In the genomic region with DNA sequence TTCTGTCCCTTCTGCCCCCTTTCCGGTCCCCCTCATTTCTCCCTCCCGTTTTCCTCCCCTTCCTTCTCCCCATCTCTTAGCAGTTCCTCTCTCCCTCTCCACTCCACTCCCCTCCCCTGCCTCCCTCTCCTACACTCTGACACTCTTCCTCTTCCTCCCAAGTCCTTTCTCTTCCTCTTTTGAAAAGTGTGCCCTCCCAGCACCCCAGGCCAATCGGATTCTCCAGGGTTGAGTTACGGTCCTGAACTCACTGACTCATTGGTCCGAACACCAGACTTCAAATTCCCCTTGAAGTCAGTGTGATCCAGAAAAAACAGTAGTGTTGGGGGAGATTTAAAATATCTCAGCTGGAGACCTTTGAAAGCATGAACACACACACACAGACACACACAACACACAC, we compare ENCODE assay signal across 12 mouse cellular contexts.
DNase-seq lines count a peak whose midpoint lies in the region; ATAC-seq and TF ChIP-seq lines count a peak whose summit lies in the region.
"Had no signal": no experiment of that assay in that cellular context is flagged by ENCODE, and none has a peak within 500 bp of the region (broad histone marks: within the 10 kb centered on the region; RNA-seq: fewer than 3 reads in every experiment).

No protein-coding gene starts in this region.

- H3K27me3 ChIP-seq in heart, embryonic 13.5 days (replicated peaks) = 0 out of 2 replicates have a peak, but pooled peaks cover 2% of the 10 kb centered on the region
- H3K27me3 ChIP-seq in heart, adult 2 months (ENCODE audit: control insufficient read depth, insufficient read depth, low read length) = no peaks in the 10 kb centered on the region
- H3K27me3 ChIP-seq in MEL (ENCODE audit: control insufficient read depth in 1 of 2, insufficient read depth in 2 of 2, low read length in 2 of 2) = no peaks in the 10 kb centered on the region
- no peaks in the 10 kb centered on the region for H3K27me3 ChIP-seq in limb, embryonic 15.5 days
- H3K27me3 ChIP-seq in midbrain, embryonic 13.5 days = no peaks in the 10 kb centered on the region
- no peaks in the 10 kb centered on the region for H3K27me3 ChIP-seq in forebrain, postnatal 0 days (ENCODE audit: insufficient read depth, low read length)
- H3K27me3 ChIP-seq: forebrain, embryonic 15.5 days had no signal

- peaks cover 29% of the 10 kb centered on the region for H3K4me1 ChIP-seq in heart, embryonic 13.5 days
- no peaks in the 10 kb centered on the region; the same call in 1 of the 2 replicates for H3K4me1 ChIP-seq in heart, adult 2 months (ENCODE audit: control insufficient read depth, insufficient read depth, low read length)
- 0 out of 4 replicates have a peak, but pooled peaks cover 0 to 5% of the 10 kb centered on the region in 2 experiments for H3K4me1 ChIP-seq in MEL (ENCODE audit: control insufficient read depth in 1 of 2, insufficient read depth in 2 of 2, low read length in 2 of 2)
- peaks cover 39% of the 10 kb centered on the region for H3K4me1 ChIP-seq in limb, embryonic 15.5 days
- H3K4me1 ChIP-seq in midbrain, embryonic 13.5 days (replicated peaks) = peaks cover 24% of the 10 kb centered on the region
- no peaks in the 10 kb centered on the region for H3K4me1 ChIP-seq in forebrain, postnatal 0 days (ENCODE audit: insufficient read depth)

- H3K79me2 ChIP-seq in heart, adult 2 months (replicated peaks; ENCODE audit: control insufficient read depth, insufficient read depth, low read length) = no peaks in the 10 kb centered on the region
- H3K79me2 ChIP-seq in MEL (ENCODE audit: control insufficient read depth, insufficient read depth, low read length, poor library complexity) = no peaks in the 10 kb centered on the region

- H3K36me3 ChIP-seq in heart, embryonic 13.5 days = no peaks in the 10 kb centered on the region
- H3K36me3 ChIP-seq in heart, adult 2 months (ENCODE audit: control insufficient read depth, insufficient read depth, low read length) = no peaks in the 10 kb centered on the region
- H3K36me3 ChIP-seq in MEL (ENCODE audit: control insufficient read depth in 1 of 2, insufficient read depth in 2 of 2, low read length in 2 of 2) = no peaks in the 10 kb centered on the region
- H3K36me3 ChIP-seq in limb, embryonic 15.5 days = no peaks in the 10 kb centered on the region
- no peaks in the 10 kb centered on the region for H3K36me3 ChIP-seq in midbrain, embryonic 13.5 days
- H3K36me3 ChIP-seq in forebrain, postnatal 0 days (ENCODE audit: insufficient read depth) = no peaks in the 10 kb centered on the region
- H3K36me3 ChIP-seq: forebrain, embryonic 15.5 days had no signal

- H3K4me2 ChIP-seq in heart, embryonic 13.5 days = peak overlapping the region; percentile 25; the same call in 1 of the 2 replicates
- H3K4me2 ChIP-seq in limb, embryonic 15.5 days = 0 out of 2 replicates have a peak overlapping the region, but pooled peaks have one; percentile 17
- no peak overlapping the region for H3K4me2 ChIP-seq in midbrain, embryonic 13.5 days (replicated peaks)
- no peak overlapping the region for H3K4me2 ChIP-seq in forebrain, postnatal 0 days (ENCODE audit: low read depth)
- H3K4me2 ChIP-seq: forebrain, embryonic 15.5 days had no signal

- TF ChIP-seq EP300 in heart, adult 2 months (IDR thresholded peaks at IDR 0.05; ENCODE audit: insufficient read depth, low read depth, low read length) = no peak
- no peak for TF ChIP-seq EP300 in MEL (IDR thresholded peaks at IDR 0.05; ENCODE audit: low read depth in 1 of 2, low read length in 2 of 2)

- TF ChIP-seq CTCF in heart, adult 2 months (IDR thresholded peaks at IDR 0.05) = no peak
- no peak for TF ChIP-seq CTCF in MEL (IDR thresholded peaks at IDR 0.05 in 2 of 3, conservative IDR thresholded peaks at IDR 0.05 in 1 of 3; ENCODE audit: control insufficient read depth in 1 of 3, insufficient read depth in 1 of 3, low read depth in 2 of 3, low read length in 3 of 3, poor library complexity in 1 of 3, severe bottlenecking in 1 of 3)
- no peak for TF ChIP-seq CTCF in forebrain, postnatal 0 days (IDR thresholded peaks at IDR 0.05; ENCODE audit: low read depth)

- intact Hi-C loops in heart, adult 2 months (cut with DNase I) = no loop called here

- no peak for TF ChIP-seq RAD21 in MEL (IDR thresholded peaks at IDR 0.05; ENCODE audit: low read depth, low read length)

- no peak overlapping the region for H3K4me3 ChIP-seq in heart, embryonic 13.5 days
- H3K4me3 ChIP-seq in heart, adult 2 months = no peak overlapping the region
- H3K4me3 ChIP-seq in MEL (ENCODE audit: control insufficient read depth in 1 of 2, insufficient read depth in 1 of 2, low read depth in 2 of 2, low read length in 2 of 2) = peak overlapping the region; percentile 36 to 39
- no peak overlapping the region for H3K4me3 ChIP-seq in limb, embryonic 15.5 days
- H3K4me3 ChIP-seq in midbrain, embryonic 13.5 days (replicated peaks) = no peak overlapping the region
- no peak overlapping the region for H3K4me3 ChIP-seq in forebrain, postnatal 0 days (ENCODE audit: low read depth, low read length)
- H3K4me3 ChIP-seq: forebrain, embryonic 15.5 days had no signal

- no peak for DNase-seq in heart, adult 2 months
- DNase-seq in 3134 (ENCODE audit: extremely low read depth, insufficient read length, low spot score) = peak; percentile 66
- peak; percentile 79 for DNase-seq in MEL (ENCODE audit: low read depth, low spot score)
- no peak for DNase-seq in layer of hippocampus, adult 9-11 months
- DNase-seq in forebrain, postnatal 0 days = no peak
- DNase-seq: layer of hippocampus, postnatal 36 days; thymus, adult 18-20 months had no signal

- 0 out of 2 replicates have a peak overlapping the region, but pooled peaks have one; percentile 24 for H3K27ac ChIP-seq in heart, embryonic 13.5 days (replicated peaks)
- H3K27ac ChIP-seq in heart, adult 2 months = no peak overlapping the region
- H3K27ac ChIP-seq in MEL (ENCODE audit: control insufficient read depth, low read depth, low read length) = no peak overlapping the region
- peak overlapping the region; percentile 84 for H3K27ac ChIP-seq in limb, embryonic 15.5 days
- H3K27ac ChIP-seq in midbrain, embryonic 13.5 days = no peak overlapping the region
- no peak overlapping the region for H3K27ac ChIP-seq in forebrain, postnatal 0 days (ENCODE audit: low read depth, low read length)
- H3K27ac ChIP-seq: forebrain, embryonic 15.5 days had no signal

- ATAC-seq in heart, embryonic 13.5 days (ENCODE audit: extremely low read depth, insufficient number of reproducible peaks, low FRiP score, low TSS enrichment) = no peak
- ATAC-seq in limb, embryonic 15.5 days (ENCODE audit: insufficient number of reproducible peaks, low FRiP score, low TSS enrichment, low read depth) = no peak
- ATAC-seq in midbrain, embryonic 13.5 days = no peak
- no peak for ATAC-seq in forebrain, postnatal 0 days
- ATAC-seq: forebrain, embryonic 15.5 days; hindbrain, embryonic 16.5 days had no signal

- WGBS in heart, embryonic 13.5 days = 34% methylated on average over 5 of the region's 5 CpGs
- WGBS in heart, adult 2 months = 44% methylated on average over 5 of the region's 5 CpGs
- 25% methylated on average over 5 of the region's 5 CpGs for WGBS in limb, embryonic 15.5 days
- WGBS in midbrain, embryonic 13.5 days = 26% methylated on average over 5 of the region's 5 CpGs
- WGBS in forebrain, postnatal 0 days = 27% methylated on average over 5 of the region's 5 CpGs

- H3K9ac ChIP-seq in heart, embryonic 13.5 days = 0 out of 2 replicates have a peak overlapping the region, but pooled peaks have one; percentile 14
- no peak overlapping the region for H3K9ac ChIP-seq in heart, adult 2 months (ENCODE audit: low read depth, low read length)
- peak overlapping the region; percentile 33; the same call in 1 of the 2 replicates for H3K9ac ChIP-seq in MEL (ENCODE audit: control insufficient read depth, low read depth, low read length, poor library complexity, severe bottlenecking)
- no peak overlapping the region for H3K9ac ChIP-seq in limb, embryonic 15.5 days
- no peak overlapping the region for H3K9ac ChIP-seq in midbrain, embryonic 13.5 days (replicated peaks)
- no peak overlapping the region for H3K9ac ChIP-seq in forebrain, postnatal 0 days
- H3K9ac ChIP-seq: forebrain, embryonic 15.5 days had no signal

- no peaks in the 10 kb centered on the region; the same call in 1 of the 2 replicates for H3K9me3 ChIP-seq in heart, embryonic 13.5 days
- H3K9me3 ChIP-seq in MEL (replicated peaks; ENCODE audit: insufficient read depth, low read length) = no peaks in the 10 kb centered on the region
- H3K9me3 ChIP-seq in limb, embryonic 15.5 days = no peaks in the 10 kb centered on the region
- peaks cover 5% of the 10 kb centered on the region; the same call in 1 of the 2 replicates for H3K9me3 ChIP-seq in midbrain, embryonic 13.5 days
- no peaks in the 10 kb centered on the region for H3K9me3 ChIP-seq in forebrain, postnatal 0 days (ENCODE audit: low read length)
- H3K9me3 ChIP-seq: forebrain, embryonic 15.5 days had no signal

- TF ChIP-seq POLR2A in heart, adult 2 months (IDR thresholded peaks at IDR 0.05; ENCODE audit: insufficient read depth, low read depth, low read length) = no peak
- TF ChIP-seq POLR2A in MEL (IDR thresholded peaks at IDR 0.05; ENCODE audit: control insufficient read depth in 1 of 2, insufficient read depth in 1 of 2, low read depth in 1 of 2, low read length in 2 of 2, poor library complexity in 1 of 2) = peak in 1 of 2 experiments; percentile 43; a peak in 1 of 4 replicates

TF ChIP-seq in MEL, 35 proteins besides CTCF, POLR2A, EP300 and RAD21:
- TF ChIP-seq HCFC1 (IDR thresholded peaks at IDR 0.05; ENCODE audit: low read depth, low read length) = 0 out of 2 replicates have a peak, but pooled peaks have one; percentile 22
- no peak for TF ChIP-seq TAL1 (IDR thresholded peaks at IDR 0.05; ENCODE audit: low read length)
- TF ChIP-seq SIN3A (IDR thresholded peaks at IDR 0.05; ENCODE audit: low read length) = no peak; the same call in 1 of the 2 replicates

Comparison
In these comparisons a context has a peak if more than half of its experiments do, and no peak if none do; other contexts are left out.
1. H3K27ac ChIP-seq: peak in heart, embryonic 13.5 days (single experiment) and limb, embryonic 15.5 days (single experiment); none in heart, adult 2 months (single experiment), MEL (single experiment), midbrain, embryonic 13.5 days (single experiment) and forebrain, postnatal 0 days (single experiment).
2. H3K9ac ChIP-seq: peak in heart, embryonic 13.5 days (single experiment) and MEL (single experiment); none in heart, adult 2 months (single experiment), limb, embryonic 15.5 days (single experiment), midbrain, embryonic 13.5 days (single experiment) and forebrain, postnatal 0 days (single experiment).
3. H3K4me2 ChIP-seq: peak in heart, embryonic 13.5 days (single experiment) and limb, embryonic 15.5 days (single experiment); none in midbrain, embryonic 13.5 days (single experiment) and forebrain, postnatal 0 days (single experiment).
4. H3K4me3 ChIP-seq: peak in MEL (2 of 2); none in heart, embryonic 13.5 days (single experiment), heart, adult 2 months (single experiment), limb, embryonic 15.5 days (single experiment), midbrain, embryonic 13.5 days (single experiment) and forebrain, postnatal 0 days (single experiment).
5. DNase-seq: peak in 3134 (single experiment) and MEL (single experiment); none in heart, adult 2 months (0 of 2), layer of hippocampus, adult 9-11 months (single experiment) and forebrain, postnatal 0 days (single experiment).